11 mouse cellular contexts compared by ENCODE assay signal in genomic region chr8:84002957-84003611, GRCm38 (mm10). TPM values are rescaled to one million over a fixed set of nuclear protein-coding genes. Genes with fewer than 3 reads are reported as not detected.
DNase-seq lines count a peak whose midpoint lies in the region; ATAC-seq lines count a peak whose summit lies in the region.
"Had no signal": no experiment of that assay in that cellular context is flagged by ENCODE, and none has a peak within 500 bp of the region (broad histone marks: within the 10 kb centered on the region; RNA-seq: fewer than 3 reads in every experiment).

No protein-coding gene starts in this region.

- H3K36me3 ChIP-seq in kidney, embryonic 16.5 days (ENCODE audit: insufficient read depth, low read length) = peaks cover 18% of the 10 kb centered on the region
- H3K36me3 ChIP-seq in neural tube, embryonic 13.5 days = peaks cover 20% of the 10 kb centered on the region

- peak; percentile 46 for DNase-seq in kidney, adult 18-20 months
- DNase-seq in neural tube, embryonic 10.5 days (ENCODE audit: extremely low spot score, low spot score) = no peak
- DNase-seq in kidney, adult 9 months = peak; percentile 79
- no peak for DNase-seq in right cerebral cortex, postnatal 25 days
- DNase-seq: adrenal gland, postnatal 10 days; embryo, embryonic 11 days had no signal

- peaks cover 34% of the 10 kb centered on the region for H3K4me1 ChIP-seq in kidney, embryonic 16.5 days (ENCODE audit: insufficient read depth, low read length)
- peaks cover 42% of the 10 kb centered on the region for H3K4me1 ChIP-seq in neural tube, embryonic 13.5 days (replicated peaks)

- H3K27ac ChIP-seq in kidney, embryonic 16.5 days (ENCODE audit: low read length) = no peak overlapping the region
- no peak overlapping the region for H3K27ac ChIP-seq in neural tube, embryonic 13.5 days (replicated peaks)
- H3K27ac ChIP-seq: forebrain, embryonic 10.5 days; limb, embryonic 13.5 days had no signal

- no peak for ATAC-seq in kidney, embryonic 16.5 days (ENCODE audit: low FRiP score, low TSS enrichment)
- ATAC-seq in neural tube, embryonic 13.5 days (ENCODE audit: low read depth) = no peak
- no peak for ATAC-seq in CD4-positive, CD25-positive, alpha-beta regulatory T cell, adult 4 months

- no peaks in the 10 kb centered on the region for H3K27me3 ChIP-seq in kidney, embryonic 16.5 days (ENCODE audit: insufficient read depth, low read length)
- peaks cover 33% of the 10 kb centered on the region for H3K27me3 ChIP-seq in neural tube, embryonic 13.5 days

- no peak overlapping the region for H3K9ac ChIP-seq in kidney, embryonic 16.5 days (replicated peaks; ENCODE audit: low read length)
- H3K9ac ChIP-seq in neural tube, embryonic 13.5 days = 0 out of 2 replicates have a peak overlapping the region, but pooled peaks have one; percentile 13

- no peaks in the 10 kb centered on the region for H3K9me3 ChIP-seq in kidney, embryonic 16.5 days (ENCODE audit: low read length)
- no peaks in the 10 kb centered on the region for H3K9me3 ChIP-seq in neural tube, embryonic 13.5 days
- H3K9me3 ChIP-seq: forebrain, embryonic 10.5 days; limb, embryonic 13.5 days had no signal

- WGBS in kidney, embryonic 16.5 days = 65% methylated on average over 12 of the region's 12 CpGs
- WGBS in neural tube, embryonic 13.5 days = 59% methylated on average over 12 of the region's 12 CpGs

- H3K4me3 ChIP-seq in kidney, embryonic 16.5 days (ENCODE audit: low read length) = no peak overlapping the region
- no peak overlapping the region for H3K4me3 ChIP-seq in neural tube, embryonic 13.5 days

- no peak overlapping the region for H3K4me2 ChIP-seq in kidney, embryonic 16.5 days (replicated peaks; ENCODE audit: low read depth, low read length)
- H3K4me2 ChIP-seq in neural tube, embryonic 13.5 days = no peak overlapping the region; the same call in 1 of the 2 replicates

RNA-seq across cellular contexts. Expression of gene 1700067K01Rik, which starts 1.8 kb away (rescaled TPM):
- 0.51 and 1.1 TPM in 2 replicates for polyA plus RNA-seq in kidney, embryonic 16.5 days (2015; fragmentation: Nextera tagmentation; extraction: Ambion mirVana)
- 0.62 and 0.87 TPM in 2 replicates for polyA plus RNA-seq in neural tube, embryonic 13.5 days (2015; fragmentation: Nextera tagmentation; extraction: Ambion mirVana)
- polyA plus RNA-seq in CD4-positive, CD25-positive, alpha-beta regulatory T cell, adult 4 months (2017; shearing (Covaris generic)) = not detected

RNA-seq across cellular contexts. Expression of gene Samd1, which starts 5.6 kb away (rescaled TPM):
- polyA plus RNA-seq in kidney, embryonic 16.5 days (2015; fragmentation: Nextera tagmentation; extraction: Ambion mirVana) = 9.4 and 11.6 TPM in 2 replicates
- 8.0 and 8.3 TPM in 2 replicates for polyA plus RNA-seq in neural tube, embryonic 13.5 days (2015; fragmentation: Nextera tagmentation; extraction: Ambion mirVana)
- polyA plus RNA-seq in CD4-positive, CD25-positive, alpha-beta regulatory T cell, adult 4 months (2017; shearing (Covaris generic)) = 1 to 10 TPM; 5.9 to 6.3 TPM

RNA-seq across cellular contexts. Expression of gene 2210011C24Rik, which starts 8.9 kb away (rescaled TPM):
- polyA plus RNA-seq in kidney, embryonic 16.5 days (2015; fragmentation: Nextera tagmentation; extraction: Ambion mirVana) = 7.5 and 9.0 TPM in 2 replicates
- 1.0 TPM in 1 of 2 replicates, not detected in the other for polyA plus RNA-seq in neural tube, embryonic 13.5 days (2015; fragmentation: Nextera tagmentation; extraction: Ambion mirVana)
- polyA plus RNA-seq in CD4-positive, CD25-positive, alpha-beta regulatory T cell, adult 4 months (2017; shearing (Covaris generic)) = not detected

RNA-seq across cellular contexts. Expression of gene Palm3, which starts 18.2 kb away (rescaled TPM):
- 15.5 and 16.7 TPM in 2 replicates for polyA plus RNA-seq in kidney, embryonic 16.5 days (2015; fragmentation: Nextera tagmentation; extraction: Ambion mirVana)
- polyA plus RNA-seq in neural tube, embryonic 13.5 days (2015; fragmentation: Nextera tagmentation; extraction: Ambion mirVana) = 7.4 and 8.5 TPM in 2 replicates
- polyA plus RNA-seq in CD4-positive, CD25-positive, alpha-beta regulatory T cell, adult 4 months (2017; shearing (Covaris generic)) = 1 to 10 TPM; 2.0 to 2.9 TPM

RNA-seq across cellular contexts. Expression of gene Prkaca, which starts 30.3 kb away (rescaled TPM):
- 105 and 143 TPM in 2 replicates for polyA plus RNA-seq in kidney, embryonic 16.5 days (2015; fragmentation: Nextera tagmentation; extraction: Ambion mirVana)
- 203 and 207 TPM in 2 replicates for polyA plus RNA-seq in neural tube, embryonic 13.5 days (2015; fragmentation: Nextera tagmentation; extraction: Ambion mirVana)
- polyA plus RNA-seq in CD4-positive, CD25-positive, alpha-beta regulatory T cell, adult 4 months (2017; shearing (Covaris generic)) = 10 to 100 TPM in 1 of 2 experiments, 1 to 10 TPM in 1; 9.5 to 15.4 TPM

Comparison
In these comparisons a context has a peak if more than half of its experiments do, and no peak if none do; other contexts are left out.
1. DNase-seq: peak in kidney, adult 18-20 months (single experiment) and kidney, adult 9 months (single experiment); none in neural tube, embryonic 10.5 days (single experiment) and right cerebral cortex, postnatal 25 days (single experiment).